In the genomic region with DNA sequence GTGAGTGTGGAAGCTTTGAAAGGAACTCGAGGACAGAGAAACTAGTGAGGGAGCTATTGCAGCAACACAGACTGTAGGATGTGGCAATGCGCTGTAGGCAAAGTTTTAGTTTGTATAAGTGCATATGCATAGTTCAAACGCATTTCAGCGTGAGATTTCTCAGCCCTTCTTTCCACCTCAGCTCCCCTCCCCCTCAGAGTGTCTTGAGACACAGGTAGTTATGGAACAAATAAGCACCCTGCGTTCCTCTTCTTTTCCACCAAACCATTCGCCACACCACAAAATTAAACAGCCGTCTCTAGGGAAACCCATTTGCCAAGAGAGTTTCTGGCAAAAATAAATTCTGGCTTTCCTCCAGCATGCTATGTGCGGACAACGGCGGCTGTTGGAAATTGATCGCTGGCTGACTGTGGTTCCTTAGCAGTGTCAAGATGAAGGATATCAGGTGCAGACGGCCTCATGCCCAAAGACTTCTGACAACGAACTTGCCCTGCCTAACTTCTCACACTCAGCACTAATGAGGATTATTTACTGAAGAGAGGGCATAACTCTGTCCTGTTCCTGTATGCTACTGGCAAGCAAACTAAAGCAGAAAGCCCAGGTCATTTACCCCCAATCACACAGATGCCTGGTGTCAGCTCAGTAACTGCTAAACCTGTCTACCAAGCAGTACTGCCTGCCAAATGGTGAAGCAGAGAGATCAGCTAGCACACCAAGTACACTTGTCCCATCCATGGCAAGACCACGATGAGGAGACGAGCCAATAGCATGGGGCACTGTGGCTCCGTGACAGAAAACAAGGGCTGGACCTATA, we compare ENCODE assay signal across 8 mouse cellular contexts. TPM values are rescaled to one million over a fixed set of nuclear protein-coding genes. Genes with fewer than 3 reads are reported as not detected.
DNase-seq lines count a peak whose midpoint lies in the region; ATAC-seq and TF ChIP-seq lines count a peak whose summit lies in the region.

No protein-coding gene starts in this region.

- WGBS in hindbrain, embryonic 14.5 days = 67% methylated on average over 16 of the region's 16 CpGs
- WGBS in hindbrain, embryonic 12.5 days = 79% methylated on average over 16 of the region's 16 CpGs
- WGBS in heart, embryonic 14.5 days = 37% methylated on average over 16 of the region's 16 CpGs

- TF ChIP-seq POLR2A in myocyte (IDR thresholded peaks at IDR 0.05; ENCODE audit: insufficient read length, low read depth) = no peak

- H3K27me3 ChIP-seq in hindbrain, embryonic 14.5 days (ENCODE audit: control insufficient read depth, insufficient read depth, low read length) = no peaks in the 10 kb centered on the region
- H3K27me3 ChIP-seq in hindbrain, embryonic 12.5 days = no peaks in the 10 kb centered on the region
- H3K27me3 ChIP-seq in G1E (ENCODE audit: insufficient read depth, low read length) = no peaks in the 10 kb centered on the region
- H3K27me3 ChIP-seq in heart, embryonic 14.5 days (ENCODE audit: control insufficient read depth, insufficient read depth, low read length) = no peaks in the 10 kb centered on the region
- H3K27me3 ChIP-seq in myocyte (ENCODE audit: control insufficient read depth, insufficient read depth, insufficient read length) = no peaks in the 10 kb centered on the region

- H3ac ChIP-seq in myocyte (ENCODE audit: control insufficient read depth, insufficient read length) = no peak overlapping the region

- peaks cover 3% of the 10 kb centered on the region for H3K79me2 ChIP-seq in myocyte (ENCODE audit: control insufficient read depth, insufficient read depth)

- ATAC-seq in hindbrain, embryonic 14.5 days (ENCODE audit: low FRiP score) = no peak
- no peak for ATAC-seq in hindbrain, embryonic 12.5 days (ENCODE audit: low FRiP score)
- no peak for ATAC-seq in G1E (ENCODE audit: extremely low read depth, insufficient number of reproducible peaks, low FRiP score, poor library complexity, severe bottlenecking)
- ATAC-seq in heart, embryonic 14.5 days (ENCODE audit: insufficient number of reproducible peaks, insufficient read depth, low FRiP score, low read depth) = no peak

- H3K4me3 ChIP-seq in hindbrain, embryonic 14.5 days (replicated peaks; ENCODE audit: low read length) = no peak overlapping the region
- no peak overlapping the region for H3K4me3 ChIP-seq in hindbrain, embryonic 12.5 days
- H3K4me3 ChIP-seq in G1E (ENCODE audit: low read depth, low read length) (peak overlapping the region; percentile 39; the same call in 1 of the 2 replicates), myocyte (no peak overlapping the region)
- peak overlapping the region in 1 of 2 experiments; percentile 16; a peak in 2 of 4 replicates for H3K4me3 ChIP-seq in heart, embryonic 14.5 days (ENCODE audit: control insufficient read depth in 1 of 2, insufficient read depth in 1 of 2, low read depth in 1 of 2, low read length in 2 of 2)
- no peak overlapping the region for H3K4me3 ChIP-seq in left cerebral cortex, adult 2 months

- 0 out of 2 replicates have a peak, but pooled peaks cover 4% of the 10 kb centered on the region for H3K4me1 ChIP-seq in hindbrain, embryonic 14.5 days (replicated peaks; ENCODE audit: control insufficient read depth, insufficient read depth, low read length)
- no peaks in the 10 kb centered on the region for H3K4me1 ChIP-seq in hindbrain, embryonic 12.5 days
- peaks cover 71% of the 10 kb centered on the region for H3K4me1 ChIP-seq in G1E (ENCODE audit: insufficient read depth, low read depth, low read length)
- peaks cover 13 to 22% of the 10 kb centered on the region in 2 experiments for H3K4me1 ChIP-seq in heart, embryonic 14.5 days (ENCODE audit: control insufficient read depth in 2 of 2, insufficient read depth in 2 of 2, low read length in 2 of 2)

- DNase-seq in hindbrain, embryonic 14.5 days (ENCODE audit: low spot score) = peak; percentile 32
- no peak for DNase-seq in G1E (ENCODE audit: low spot score)
- DNase-seq in cerebellum, postnatal 25 days = peak; percentile 51 to 57
- DNase-seq in left cerebral cortex, adult 2 months (ENCODE audit: extremely low spot score in 1 of 2, low spot score in 2 of 2) = peak; percentile 22 to 33
- DNase-seq in urinary bladder, postnatal 4 days (ENCODE audit: low spot score in 2 of 2) = no peak

- H3K4me2 ChIP-seq in hindbrain, embryonic 14.5 days (replicated peaks) = no peak overlapping the region; the same call in 1 of the 2 replicates
- H3K4me2 ChIP-seq in hindbrain, embryonic 12.5 days (replicated peaks) = no peak overlapping the region
- peak overlapping the region; percentile 61 for H3K4me2 ChIP-seq in heart, embryonic 14.5 days (ENCODE audit: low read length)
- peak overlapping the region; percentile 0 for H3K4me2 ChIP-seq in myocyte (ENCODE audit: low read depth)

- H3K27ac ChIP-seq in hindbrain, embryonic 14.5 days = no peak overlapping the region
- no peak overlapping the region for H3K27ac ChIP-seq in hindbrain, embryonic 12.5 days
- H3K27ac ChIP-seq in heart, embryonic 14.5 days (replicated peaks in 1 of 2; ENCODE audit: control insufficient read depth in 1 of 2, insufficient read depth in 1 of 2, low read depth in 2 of 2, low read length in 2 of 2) = peak overlapping the region; percentile 56 to 59
- H3K27ac ChIP-seq in left cerebral cortex, adult 2 months = no peak overlapping the region; the same call in 1 of the 2 replicates

- intact Hi-C loops in left cerebral cortex, adult 2 months (cut with DNase I) = loop anchor here (2.0 kb wide), 1 partner anchor 25 kb away; a partner anchor contains a TSS

- H3K9ac ChIP-seq in hindbrain, embryonic 14.5 days = no peak overlapping the region
- no peak overlapping the region for H3K9ac ChIP-seq in hindbrain, embryonic 12.5 days
- H3K9ac ChIP-seq in heart, embryonic 14.5 days (ENCODE audit: low read length) = peak overlapping the region; percentile 46; the same call in 1 of the 2 replicates

- no peaks in the 10 kb centered on the region for H3K36me3 ChIP-seq in hindbrain, embryonic 14.5 days (replicated peaks; ENCODE audit: control insufficient read depth, insufficient read depth)
- no peaks in the 10 kb centered on the region for H3K36me3 ChIP-seq in hindbrain, embryonic 12.5 days
- H3K36me3 ChIP-seq in G1E (replicated peaks) (peaks cover 12% of the 10 kb centered on the region), myocyte (ENCODE audit: control insufficient read depth, insufficient read depth) (no peaks in the 10 kb centered on the region)
- H3K36me3 ChIP-seq in heart, embryonic 14.5 days (ENCODE audit: control insufficient read depth, insufficient read depth, low read length) = no peaks in the 10 kb centered on the region

- H3K9me3 ChIP-seq in hindbrain, embryonic 14.5 days (ENCODE audit: control insufficient read depth, low read length) = no peaks in the 10 kb centered on the region
- no peaks in the 10 kb centered on the region for H3K9me3 ChIP-seq in hindbrain, embryonic 12.5 days (replicated peaks)
- no peaks in the 10 kb centered on the region for H3K9me3 ChIP-seq in G1E (replicated peaks)
- no peaks in the 10 kb centered on the region for H3K9me3 ChIP-seq in heart, embryonic 14.5 days (ENCODE audit: control insufficient read depth, low read length)

- no peak for TF ChIP-seq CTCF in G1E (IDR thresholded peaks at IDR 0.05; ENCODE audit: low read depth, low read length)
- no peak for TF ChIP-seq CTCF in left cerebral cortex, adult 2 months (IDR thresholded peaks at IDR 0.05)

TF ChIP-seq in myocyte, 11 proteins besides CTCF, POLR2A, EP300 and RAD21:
- TF ChIP-seq MYOD1 (IDR thresholded peaks at IDR 0.05; ENCODE audit: control insufficient read depth in 1 of 3, insufficient read length in 2 of 3, low read depth in 2 of 3) (no peak), MYOG (IDR thresholded peaks at IDR 0.05; ENCODE audit: control insufficient read depth in 1 of 3, insufficient read depth in 1 of 3, insufficient read length in 2 of 3, low read depth in 2 of 3) (no peak), USF1 (IDR thresholded peaks at IDR 0.05; ENCODE audit: low read depth) (no peak), REST (IDR thresholded peaks at IDR 0.05; ENCODE audit: insufficient read depth, insufficient read length) (no peak), TCF12 (IDR thresholded peaks at IDR 0.05; ENCODE audit: insufficient read depth, poor library complexity, severe bottlenecking) (no peak), E2F4 (IDR thresholded peaks at IDR 0.05; ENCODE audit: insufficient read depth) (no peak), POLR2AphosphoS2 (IDR thresholded peaks at IDR 0.05; ENCODE audit: insufficient read length, low read depth) (no peak), SRF (IDR thresholded peaks at IDR 0.05; ENCODE audit: control insufficient read depth, insufficient read length, low read depth) (no peak)

RNA-seq across cellular contexts. Expression of a gene that starts 25.2 kb away (rescaled TPM):
- 68.0 and 70.4 TPM in 2 replicates for polyA plus RNA-seq in hindbrain, embryonic 14.5 days (2014; fragmentation: Nextera tagmentation; extraction: Ambion mirVana)
- polyA plus RNA-seq in hindbrain, embryonic 12.5 days (2016; fragmentation: Nextera tagmentation; extraction: Ambion mirVana) = 31.0 and 31.4 TPM in 2 replicates
- total RNA-seq in G1E (2014; fragmentation: Nextera tagmentation) = 52.3 and 54.3 TPM in 2 replicates
- total RNA-seq in G1E (2017) = 24.9 and 25.8 TPM in 2 replicates
- polyA plus RNA-seq in G1E (2012) = 1.8 and 2.3 TPM in 2 replicates
- polyA plus RNA-seq in heart, embryonic 14.5 days (2014; fragmentation: Nextera tagmentation; extraction: Ambion mirVana) = 18.4 and 19.8 TPM in 2 replicates
- 10 to 100 TPM; 27.1 to 31.7 TPM for total RNA-seq in left cerebral cortex, adult 2 months (2021)
- 8.2 TPM for polyA plus RNA-seq in myocyte (2012; fragmentation: generic; extraction: Trizol)

Comparison
In these comparisons a context has a peak if more than half of its experiments do, and no peak if none do; other contexts are left out.
1. DNase-seq: peak in hindbrain, embryonic 14.5 days (single experiment), cerebellum, postnatal 25 days (2 of 2) and left cerebral cortex, adult 2 months (2 of 2); none in G1E (single experiment) and urinary bladder, postnatal 4 days (0 of 2).
2. H3K27ac ChIP-seq: peak in heart, embryonic 14.5 days (2 of 2); none in hindbrain, embryonic 14.5 days (single experiment), hindbrain, embryonic 12.5 days (single experiment) and left cerebral cortex, adult 2 months (single experiment).
3. H3K4me2 ChIP-seq: peak in heart, embryonic 14.5 days (single experiment) and myocyte (single experiment); none in hindbrain, embryonic 14.5 days (single experiment) and hindbrain, embryonic 12.5 days (single experiment).